Mouse (Mus musculus): ENCODE results near the gene Zfp750. TPM values are rescaled to one million over a fixed set of nuclear protein-coding genes. Genes with fewer than 3 reads are reported as not detected.

Zfp750 gene
- polyA plus RNA-seq, 1 experiment, result 6.1 TPM

- Histone ChIP-seq H3K4me1 (ENCODE audit: control insufficient read depth, insufficient read depth, low read length) (no peaks in the 10 kb centered on the region), H3K9ac (ENCODE audit: low read depth, poor library complexity, severe bottlenecking) (no peak overlapping the region), H3K27ac (ENCODE audit: insufficient read depth, low read length) (no peak overlapping the region), H3K27me3 (ENCODE audit: control insufficient read depth, insufficient read depth, low read length, poor library complexity, severe bottlenecking) (no peaks in the 10 kb centered on the region), H3K36me3 (ENCODE audit: control insufficient read depth, insufficient read depth, low read length, poor library complexity, severe bottlenecking) (peaks cover 6% of the 10 kb centered on the region; the same call in 1 of the 2 replicates), H3K9me3 (replicated peaks; ENCODE audit: control insufficient read depth, insufficient read depth, low read length, poor library complexity, severe bottlenecking) (no peaks in the 10 kb centered on the region), H3K4me3 (ENCODE audit: low read depth, low read length) (no peak overlapping the region)
- TF ChIP-seq POLR2A (IDR thresholded peaks at IDR 0.05; ENCODE audit: insufficient read depth, low read length) (no peak), EP300 (IDR thresholded peaks at IDR 0.05; ENCODE audit: insufficient read depth, low read depth, low read length) (no peak), CTCF (IDR thresholded peaks at IDR 0.05; ENCODE audit: low read depth, low read length) (no peak)
These were observed 17.6 kb downstream of the Zfp750 start for GRCm38 (mm10) chr11:121501525-121501924.

- Histone ChIP-seq H3K4me1 (ENCODE audit: control insufficient read depth, insufficient read depth, low read length) (no peaks in the 10 kb centered on the region), H3K9me3 (replicated peaks; ENCODE audit: control insufficient read depth, insufficient read depth, low read length, poor library complexity, severe bottlenecking) (no peaks in the 10 kb centered on the region), H3K27ac (ENCODE audit: insufficient read depth, low read length) (no peak overlapping the region), H3K27me3 (ENCODE audit: control insufficient read depth, insufficient read depth, low read length, poor library complexity, severe bottlenecking) (no peaks in the 10 kb centered on the region), H3K36me3 (ENCODE audit: control insufficient read depth, insufficient read depth, low read length, poor library complexity, severe bottlenecking) (peaks cover 6% of the 10 kb centered on the region; the same call in 1 of the 2 replicates), H3K9ac (ENCODE audit: low read depth, poor library complexity, severe bottlenecking) (no peak overlapping the region), H3K4me3 (ENCODE audit: low read depth, low read length) (no peak overlapping the region)
- TF ChIP-seq EP300 (IDR thresholded peaks at IDR 0.05; ENCODE audit: insufficient read depth, low read depth, low read length) (no peak), POLR2A (IDR thresholded peaks at IDR 0.05; ENCODE audit: insufficient read depth, low read length) (no peak), CTCF (IDR thresholded peaks at IDR 0.05; ENCODE audit: low read depth, low read length) (no peak)
These were observed 18.5 kb downstream of the Zfp750 start for GRCm38 (mm10) chr11:121500595-121500994.

- TF ChIP-seq POLR2A (IDR thresholded peaks at IDR 0.05; ENCODE audit: insufficient read depth, low read length), result no peak
- TF ChIP-seq CTCF (IDR thresholded peaks at IDR 0.05; ENCODE audit: low read depth, low read length), result no peak
- no peak for TF ChIP-seq EP300 (IDR thresholded peaks at IDR 0.05; ENCODE audit: insufficient read depth, low read depth, low read length)
- H3K4me1 ChIP-seq (ENCODE audit: control insufficient read depth, insufficient read depth, low read length), result no peaks in the 10 kb centered on the region
- no peaks in the 10 kb centered on the region for H3K9me3 ChIP-seq (replicated peaks; ENCODE audit: control insufficient read depth, insufficient read depth, low read length, poor library complexity, severe bottlenecking)
- no peaks in the 10 kb centered on the region for H3K27me3 ChIP-seq (ENCODE audit: control insufficient read depth, insufficient read depth, low read length, poor library complexity, severe bottlenecking)
- no peaks in the 10 kb centered on the region; the same call in 1 of the 2 replicates for H3K36me3 ChIP-seq (ENCODE audit: control insufficient read depth, insufficient read depth, low read length, poor library complexity, severe bottlenecking)
- no peak overlapping the region for H3K4me3 ChIP-seq (ENCODE audit: low read depth, low read length)
- H3K9ac ChIP-seq (ENCODE audit: low read depth, poor library complexity, severe bottlenecking), result no peak overlapping the region
- H3K27ac ChIP-seq (ENCODE audit: insufficient read depth, low read length), result no peak overlapping the region
These were observed 28.5 kb downstream of the Zfp750 start for GRCm38 (mm10) chr11:121490651-121491050.

GRCm38 (mm10) chr11:121485882-121486281 is 33.3 kb downstream of the Zfp750 start:
- H3K9ac ChIP-seq (ENCODE audit: low read depth, poor library complexity, severe bottlenecking), result no peak overlapping the region

GRCm38 (mm10) chr11:121481129-121481528 is 38.0 kb downstream of the Zfp750 start:
- no peaks in the 10 kb centered on the region for H3K4me1 ChIP-seq (ENCODE audit: control insufficient read depth, insufficient read depth, low read length)
- no peak overlapping the region for H3K9ac ChIP-seq (ENCODE audit: low read depth, poor library complexity, severe bottlenecking)
- no peaks in the 10 kb centered on the region for H3K9me3 ChIP-seq (replicated peaks; ENCODE audit: control insufficient read depth, insufficient read depth, low read length, poor library complexity, severe bottlenecking)
- peaks cover 2% of the 10 kb centered on the region for H3K36me3 ChIP-seq (ENCODE audit: control insufficient read depth, insufficient read depth, low read length, poor library complexity, severe bottlenecking)
- TF ChIP-seq EP300 (IDR thresholded peaks at IDR 0.05; ENCODE audit: insufficient read depth, low read depth, low read length) (no peak), POLR2A (IDR thresholded peaks at IDR 0.05; ENCODE audit: insufficient read depth, low read length) (no peak), CTCF (IDR thresholded peaks at IDR 0.05; ENCODE audit: low read depth, low read length) (no peak)
- no peak overlapping the region for H3K4me3 ChIP-seq (ENCODE audit: low read depth, low read length)
- no peaks in the 10 kb centered on the region for H3K27me3 ChIP-seq (ENCODE audit: control insufficient read depth, insufficient read depth, low read length, poor library complexity, severe bottlenecking)
- no peak overlapping the region for H3K27ac ChIP-seq (ENCODE audit: insufficient read depth, low read length)

More at GRCm38 (mm10) chr11:121485882-121486281, 33.3 kb downstream of the Zfp750 start:
- Histone ChIP-seq H3K4me3 (ENCODE audit: low read depth, low read length) (no peak overlapping the region), H3K27me3 (ENCODE audit: control insufficient read depth, insufficient read depth, low read length, poor library complexity, severe bottlenecking) (no peaks in the 10 kb centered on the region), H3K4me1 (ENCODE audit: control insufficient read depth, insufficient read depth, low read length) (no peaks in the 10 kb centered on the region), H3K36me3 (ENCODE audit: control insufficient read depth, insufficient read depth, low read length, poor library complexity, severe bottlenecking) (no peaks in the 10 kb centered on the region; the same call in 1 of the 2 replicates), H3K27ac (ENCODE audit: insufficient read depth, low read length) (no peak overlapping the region), H3K9me3 (replicated peaks; ENCODE audit: control insufficient read depth, insufficient read depth, low read length, poor library complexity, severe bottlenecking) (no peaks in the 10 kb centered on the region)
- TF ChIP-seq EP300 (IDR thresholded peaks at IDR 0.05; ENCODE audit: insufficient read depth, low read depth, low read length) (no peak), POLR2A (IDR thresholded peaks at IDR 0.05; ENCODE audit: insufficient read depth, low read length) (no peak), CTCF (IDR thresholded peaks at IDR 0.05; ENCODE audit: low read depth, low read length) (no peak)

- H3K27ac ChIP-seq (ENCODE audit: insufficient read depth, low read length), result no peak overlapping the region
- H3K4me1 ChIP-seq (ENCODE audit: control insufficient read depth, insufficient read depth, low read length), result no peaks in the 10 kb centered on the region
- H3K36me3 ChIP-seq (ENCODE audit: control insufficient read depth, insufficient read depth, low read length, poor library complexity, severe bottlenecking), result peaks cover 6% of the 10 kb centered on the region
- no peaks in the 10 kb centered on the region for H3K27me3 ChIP-seq (ENCODE audit: control insufficient read depth, insufficient read depth, low read length, poor library complexity, severe bottlenecking)
- TF ChIP-seq CTCF (IDR thresholded peaks at IDR 0.05; ENCODE audit: low read depth, low read length) (no peak), POLR2A (IDR thresholded peaks at IDR 0.05; ENCODE audit: insufficient read depth, low read length) (no peak), EP300 (IDR thresholded peaks at IDR 0.05; ENCODE audit: insufficient read depth, low read depth, low read length) (no peak)
- no peak overlapping the region for H3K4me3 ChIP-seq (ENCODE audit: low read depth, low read length)
- H3K9me3 ChIP-seq (replicated peaks; ENCODE audit: control insufficient read depth, insufficient read depth, low read length, poor library complexity, severe bottlenecking), result no peaks in the 10 kb centered on the region
- H3K9ac ChIP-seq (ENCODE audit: low read depth, poor library complexity, severe bottlenecking), result no peak overlapping the region
These were observed 39.5 kb downstream of the Zfp750 start for GRCm38 (mm10) chr11:121479476-121480203.
